Mouse (Mus musculus) testis, adult 2 months (tissue): ENCODE measurements around the gene Milr1.

Experiments used
- CTCF ChIP-seq: fragments of 200-500 bp; IDR thresholded peaks from 2 replicates; pipeline ENCODE4 v1.5.1; 2012; ENCODE audit warnings: low read depth, mild to moderate bottlenecking, inconsistent platforms, low read length, moderate library complexity; ENCODE audit not compliant: control insufficient read depth, insufficient read depth, insufficient replicate concordance
- POLR2A ChIP-seq: fragments of 200-500 bp; IDR thresholded peaks from 2 replicates; pipeline ENCODE4 v1.6.1; 2012; ENCODE audit warnings: low read depth, mild to moderate bottlenecking, inconsistent platforms, low read length, moderate library complexity; ENCODE audit not compliant: control insufficient read depth

DNA sequence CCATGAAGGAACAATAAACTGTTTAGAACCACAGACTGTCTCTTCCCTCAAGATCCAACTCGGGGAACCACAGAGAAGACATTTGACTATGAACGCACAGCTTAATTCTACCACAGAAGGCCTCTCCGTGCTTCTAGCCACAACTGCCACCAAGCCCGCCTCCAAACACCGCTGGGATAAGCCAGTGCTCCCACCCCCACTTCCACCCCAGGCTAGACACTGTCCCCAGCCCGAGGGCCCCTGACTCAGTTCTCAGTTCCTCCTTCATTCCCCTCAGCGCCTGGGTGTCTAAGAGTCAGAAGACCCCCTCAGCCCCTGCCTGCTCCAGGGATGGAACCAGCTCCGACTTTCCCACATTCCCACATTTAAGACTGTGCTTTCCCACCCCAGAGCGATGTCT is 49.4 kb upstream of the Milr1 start:
- no peak for TF ChIP-seq POLR2A
- no peak for TF ChIP-seq CTCF
